Mouse (Mus musculus) erythroblast, adult 5-6 weeks (primary cell): ENCODE results near the gene Ntn5. TPM values are rescaled to one million over a fixed set of nuclear protein-coding genes. Genes with fewer than 3 reads are reported as not detected.

Experiments
- ATAC-seq: replicated peaks from 2 replicates; pipeline ENCODE4 v1.8.0; 2016; ENCODE audit warnings: moderate number of reproducible peaks, mild to moderate bottlenecking, moderate TSS enrichment, inconsistent platforms; ENCODE audit not compliant: poor library complexity, low FRiP score, severe bottlenecking
- total RNA-seq, 2 experiments: library from RNA; stranded (forward) in 1 of 2; stranded (reverse) in 1 of 2; fragments of 150-400 nt in 1 of 2; fragments of 200-764, 138-1000 nt in 1 of 2; gene quantifications; 2 replicates each; pipeline versions ENCODE4 v1.2.3 to v1.2.4; 2015 to 2017; ENCODE audit warnings: low replicate concordance in 2 of 2

Ntn5 gene
- not detected in 2 replicates for total RNA-seq (2015; ENCODE audit: low replicate concordance)
- total RNA-seq (2017; ENCODE audit: low replicate concordance), result not detected in 2 replicates

GRCm38 (mm10) chr7:45683396-45684050 is at the start of gene Ntn5:
TSS of gene Ntn5 (plus strand) at chr7:45684022.
- no peak for ATAC-seq

GRCm38 (mm10) chr7:45634946-45635681 is 48.7 kb upstream of the Ntn5 start:
- ATAC-seq, result no peak

DNA sequence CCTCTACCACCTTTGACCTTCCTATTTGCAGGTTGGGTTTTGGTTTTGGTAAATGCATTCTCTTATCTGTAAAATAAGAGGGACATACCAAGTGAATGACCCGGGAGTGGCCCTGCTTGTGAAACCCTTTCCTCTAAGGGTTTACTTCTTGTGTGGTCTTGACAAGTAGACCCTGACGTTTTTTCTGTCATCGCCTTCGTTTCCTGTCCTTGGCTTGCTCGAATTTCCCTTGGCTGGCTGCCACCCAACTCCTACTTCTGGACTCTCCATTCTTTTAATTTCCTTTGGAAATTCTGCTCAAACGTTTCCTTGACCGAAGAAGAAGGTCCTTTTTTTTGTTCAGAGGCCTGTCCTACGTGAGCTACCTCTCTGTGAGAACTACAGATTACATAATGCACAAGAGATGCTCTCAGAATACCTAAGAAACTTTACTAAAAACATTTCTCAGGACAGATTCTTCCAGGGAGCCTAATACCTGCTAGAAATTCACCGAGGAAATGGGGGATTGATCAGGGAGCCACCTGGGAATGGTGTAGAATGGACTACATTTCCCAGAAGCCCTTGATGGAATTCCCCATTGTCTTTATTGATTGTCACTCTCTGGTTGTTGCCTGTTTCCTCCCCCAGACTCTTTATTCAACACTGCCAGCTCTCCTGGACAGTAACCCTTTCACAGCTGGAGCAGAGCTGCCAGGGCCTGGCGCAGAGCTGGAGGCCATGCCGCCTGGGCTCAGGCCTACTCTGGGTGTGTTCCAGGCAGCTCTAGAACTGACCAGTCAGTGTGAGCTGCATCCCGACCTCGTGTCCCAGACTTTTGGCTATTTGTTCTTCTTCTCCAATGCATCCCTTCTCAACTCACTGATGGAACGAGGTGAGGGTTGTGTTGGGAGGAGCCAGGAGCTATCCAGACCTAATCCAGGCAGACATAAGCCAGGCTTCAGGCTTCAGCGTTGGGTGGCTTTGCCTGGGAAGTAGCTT is 47.8 kb upstream of the Ntn5 start:
- ATAC-seq, result no peak

- no peak for ATAC-seq
These were observed 46.1 kb upstream of the Ntn5 start for GRCm38 (mm10) chr7:45637710-45638109.

GRCm38 (mm10) chr7:45638623-45639401 is 45.0 kb upstream of the Ntn5 start:
- no peak for ATAC-seq

DNA sequence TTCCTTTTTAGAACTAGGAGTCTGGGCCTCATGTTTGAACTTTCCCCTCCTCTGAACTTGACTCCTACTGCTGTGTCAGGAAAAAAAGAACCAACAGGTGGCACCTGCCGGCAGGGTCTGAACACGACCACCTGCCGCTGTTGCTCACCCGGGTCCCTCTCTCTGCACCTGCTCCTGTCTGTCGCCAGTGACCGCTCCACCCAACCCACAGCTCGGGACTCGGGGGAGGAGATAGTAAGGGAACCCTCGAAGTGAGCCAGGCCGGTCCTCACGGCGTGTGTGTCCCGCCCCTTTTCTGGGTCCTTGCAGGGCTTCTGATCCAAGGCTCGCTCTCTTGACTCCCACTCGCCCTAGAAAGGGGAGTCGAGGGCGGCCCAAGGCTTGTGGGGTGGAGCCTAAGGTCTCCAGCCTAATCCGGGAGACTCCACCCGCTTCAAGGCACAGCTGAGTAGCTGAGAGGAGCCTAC is 44.2 kb upstream of the Ntn5 start, which contains the start of gene Mamstr:
Gene Mamstr (plus strand): TSS at position 417 of the 467 bp plus-strand sequence.
- no peak for ATAC-seq

- no peak for ATAC-seq
These were observed 43.4 kb upstream of the Ntn5 start for GRCm38 (mm10) chr7:45640191-45640957.

DNA sequence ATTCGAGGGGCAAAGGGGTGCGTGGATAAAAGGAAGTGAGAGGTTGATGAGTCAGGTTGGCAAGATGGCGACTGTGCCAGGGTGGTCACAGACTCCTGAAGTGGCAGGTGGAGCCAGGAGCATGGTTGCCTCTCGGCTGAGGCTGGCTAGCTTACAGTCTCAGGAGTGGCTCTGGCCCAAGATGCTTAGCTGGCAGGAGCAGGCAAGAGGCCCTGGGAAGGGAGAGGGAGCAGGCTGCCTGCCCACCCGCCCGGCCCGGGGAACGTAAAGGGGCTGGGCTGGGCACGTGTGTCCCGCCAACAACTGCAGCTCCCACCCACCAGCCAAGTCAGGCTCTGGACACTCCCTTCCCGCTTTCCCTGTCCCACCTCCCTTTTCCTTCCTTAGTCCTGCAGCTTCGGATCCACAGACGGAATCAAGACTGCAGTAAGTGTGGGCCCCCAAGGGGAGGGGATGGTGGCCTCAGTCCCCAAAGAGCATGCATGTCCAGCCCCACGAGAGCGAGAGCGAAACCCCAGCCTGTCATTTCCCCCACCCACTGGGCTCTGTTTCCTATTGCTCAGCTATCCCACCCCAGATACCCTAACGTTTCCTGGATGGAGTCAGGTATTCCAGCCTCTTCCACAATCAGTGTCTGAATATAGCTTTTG is 42.3 kb upstream of the Ntn5 start:
- ATAC-seq, result no peak

GRCm38 (mm10) chr7:45642083-45642482 is 41.7 kb upstream of the Ntn5 start:
- no peak for ATAC-seq

DNA sequence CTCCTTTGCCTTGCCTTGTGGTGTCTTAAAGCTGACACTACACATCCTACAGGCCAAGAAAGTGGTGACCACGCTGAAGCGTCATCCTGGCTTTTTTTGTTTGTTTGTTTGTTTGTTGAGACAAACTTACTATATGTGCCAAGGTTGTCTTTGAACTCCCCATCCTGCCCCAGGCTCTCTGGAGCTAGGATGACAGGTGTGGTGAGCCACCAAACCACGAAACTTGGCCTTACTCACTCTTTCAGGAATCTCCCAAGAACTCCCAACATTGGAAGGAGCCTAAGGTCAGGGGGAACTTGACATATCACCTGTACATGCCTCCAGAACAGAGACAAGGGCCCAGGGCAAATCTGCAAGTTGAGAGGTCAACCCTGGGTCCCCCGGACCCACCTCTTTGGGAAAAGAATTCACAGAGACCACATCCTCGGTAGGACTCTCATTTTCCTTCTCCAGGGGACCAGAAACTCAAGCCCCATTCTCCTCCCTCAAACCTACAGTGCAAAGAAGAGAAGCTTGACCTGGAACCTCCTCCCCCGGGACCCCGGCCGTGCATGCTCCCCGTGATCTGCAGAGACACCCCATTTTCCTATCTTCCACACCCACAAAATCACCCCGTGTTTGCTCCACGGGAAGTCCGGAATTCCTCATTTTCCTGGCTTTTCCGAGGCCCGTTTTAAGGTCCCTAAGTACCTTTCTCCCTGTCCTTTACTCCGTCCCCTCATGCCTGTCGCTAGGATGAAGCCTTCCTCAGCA is 41.1 kb upstream of the Ntn5 start:
- no peak for ATAC-seq

- ATAC-seq, result no peak
These were observed 40.2 kb upstream of the Ntn5 start for GRCm38 (mm10) chr7:45643441-45644178.

- no peak for ATAC-seq
These were observed 39.6 kb upstream of the Ntn5 start for GRCm38 (mm10) chr7:45644183-45644582.

GRCm38 (mm10) chr7:45644872-45645590 is 38.8 kb upstream of the Ntn5 start:
- no peak for ATAC-seq

DNA sequence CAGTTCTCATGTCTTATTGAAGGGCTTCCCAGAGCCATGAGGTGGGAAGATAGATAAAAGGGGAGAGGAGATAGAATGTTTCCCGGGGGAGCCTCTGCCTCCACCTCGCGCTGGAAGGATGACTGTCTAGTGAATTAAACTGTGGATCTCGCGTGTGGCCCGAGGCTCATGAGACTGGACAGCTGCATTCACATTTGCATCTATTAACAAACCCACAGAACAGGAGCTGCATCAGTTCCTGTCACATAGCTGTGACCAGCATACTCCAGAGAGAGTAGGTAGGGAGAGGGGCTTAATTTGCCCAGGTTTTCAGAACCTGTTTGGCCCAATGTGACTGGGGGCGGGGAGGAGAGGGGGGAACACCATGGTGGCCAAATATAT is 38.2 kb upstream of the Ntn5 start:
- no peak for ATAC-seq

- no peak for ATAC-seq
These were observed 37.2 kb upstream of the Ntn5 start for GRCm38 (mm10) chr7:45646671-45647070.

DNA sequence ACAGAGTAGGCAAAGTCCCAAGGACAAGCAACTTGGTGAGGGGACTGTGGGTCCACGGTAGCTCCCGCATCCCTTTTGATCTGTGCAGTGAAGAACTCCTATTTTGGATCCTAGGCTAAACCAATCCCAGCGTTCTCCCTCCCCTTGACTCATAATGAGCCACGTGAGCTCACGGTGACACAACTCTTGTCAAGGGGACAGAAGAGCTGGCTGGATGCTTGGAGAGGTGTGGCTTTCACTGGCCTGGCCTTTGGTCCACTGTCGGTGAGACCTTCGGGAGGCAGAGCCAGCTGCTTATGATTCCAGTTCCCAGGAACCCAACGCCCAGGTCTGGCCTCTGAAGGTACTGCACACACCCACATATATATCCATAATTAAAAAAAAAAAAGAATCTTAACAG is 34.5 kb upstream of the Ntn5 start:
- ATAC-seq, result no peak
